Mouse (Mus musculus): ENCODE data around the gene Ncbp1. TPM values are rescaled to one million over a fixed set of nuclear protein-coding genes. Genes with fewer than 3 reads are reported as not detected.
A peak's percentile ranks its signal among the peaks of the same experiment; 100 is the strongest.

Ncbp1 gene
- polyA plus RNA-seq, 1 experiment, result 18.8 TPM

DNA sequence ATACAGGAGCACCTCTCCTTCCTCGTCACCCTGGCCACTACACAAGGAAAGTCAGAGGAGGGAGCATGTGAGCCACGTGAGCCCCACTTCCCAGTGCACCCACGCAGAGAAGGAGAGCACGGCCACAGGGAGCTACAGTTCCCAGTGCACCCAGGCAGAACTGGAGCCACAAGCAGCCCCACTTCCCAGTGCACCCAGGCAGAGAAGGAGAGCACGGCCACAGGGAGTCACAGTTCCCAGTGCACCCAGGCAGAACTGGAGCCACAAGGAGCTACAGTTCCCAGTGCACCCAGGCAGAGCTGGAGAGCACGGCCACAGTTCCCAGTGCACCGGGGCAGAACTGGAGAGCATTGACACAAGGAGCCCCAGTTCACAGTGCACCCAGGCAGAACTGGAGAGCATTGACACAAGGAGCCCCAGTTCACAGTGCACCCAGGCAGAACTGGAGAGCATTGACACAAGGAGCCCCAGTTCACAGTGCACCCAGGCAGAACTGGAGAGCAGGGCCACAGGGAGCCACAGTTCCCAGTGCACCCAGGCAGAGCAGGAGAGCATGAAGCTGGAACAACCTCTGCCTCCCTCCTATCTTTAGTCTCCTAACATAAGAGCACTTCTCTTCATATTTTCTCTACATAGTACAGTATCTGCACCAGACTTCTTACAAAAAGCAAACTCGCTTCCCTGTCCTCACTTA lies 9.0 kb upstream of the Ncbp1 start:
- no peaks in the 10 kb centered on the region for H3K27me3 ChIP-seq (replicated peaks; ENCODE audit: control insufficient read depth, insufficient read depth, low read length)
- peak; percentile 91 for DNase-seq
- WGBS, result 38% methylated on average over 8 of the region's 8 CpGs
- no peak for TF ChIP-seq POLR2A (IDR thresholded peaks at IDR 0.05; ENCODE audit: low read depth, low read length)
- H3K36me3 ChIP-seq (ENCODE audit: control insufficient read depth, insufficient read depth, low read length), result peaks cover 2% of the 10 kb centered on the region; the same call in 1 of the 2 replicates
- peaks cover 8% of the 10 kb centered on the region for H3K4me1 ChIP-seq (ENCODE audit: control insufficient read depth, insufficient read depth, low read length)
- H3K27ac ChIP-seq (ENCODE audit: insufficient read depth, low read depth, low read length), result 0 out of 2 replicates have a peak overlapping the region, but pooled peaks have one; percentile 11
- H3K4me3 ChIP-seq (ENCODE audit: insufficient read depth, low read depth, low read length), result no peak overlapping the region

DNA sequence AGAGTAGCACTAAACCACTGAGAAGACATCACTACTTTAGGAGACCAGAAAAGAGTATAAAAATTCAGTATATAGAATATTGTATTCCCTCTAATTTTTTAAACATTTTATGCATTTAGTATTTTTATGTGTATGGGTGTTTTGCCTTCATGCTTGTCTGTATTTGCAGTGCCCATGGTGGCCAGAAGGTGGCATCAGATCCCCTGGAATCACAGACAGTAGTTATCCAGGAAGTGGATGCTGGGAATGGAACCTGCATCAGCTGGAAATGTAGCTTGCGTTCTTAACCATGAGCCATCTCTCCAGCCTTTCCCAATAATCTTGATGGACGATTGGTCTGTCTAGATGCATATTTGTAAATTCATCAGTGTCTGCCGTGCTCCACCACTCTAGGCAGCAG lies 8.2 kb upstream of the Ncbp1 start:
- DNase-seq, result peak; percentile 70
- H3K36me3 ChIP-seq (ENCODE audit: control insufficient read depth, insufficient read depth, low read length), result peaks cover 3% of the 10 kb centered on the region
- no peak overlapping the region for H3K27ac ChIP-seq (ENCODE audit: insufficient read depth, low read depth, low read length)
- 74% methylated on average over 3 of the region's 3 CpGs for WGBS
- H3K27me3 ChIP-seq (replicated peaks; ENCODE audit: control insufficient read depth, insufficient read depth, low read length), result no peaks in the 10 kb centered on the region
- peak; percentile 78 for TF ChIP-seq CTCF (conservative IDR thresholded peaks at IDR 0.05; ENCODE audit: insufficient read depth, insufficient read length, low read depth, low read length)
- no peak for TF ChIP-seq POLR2A (IDR thresholded peaks at IDR 0.05; ENCODE audit: low read depth, low read length)
- peaks cover 8% of the 10 kb centered on the region for H3K4me1 ChIP-seq (ENCODE audit: control insufficient read depth, insufficient read depth, low read length)
- H3K4me3 ChIP-seq (ENCODE audit: insufficient read depth, low read depth, low read length), result no peak overlapping the region

DNA sequence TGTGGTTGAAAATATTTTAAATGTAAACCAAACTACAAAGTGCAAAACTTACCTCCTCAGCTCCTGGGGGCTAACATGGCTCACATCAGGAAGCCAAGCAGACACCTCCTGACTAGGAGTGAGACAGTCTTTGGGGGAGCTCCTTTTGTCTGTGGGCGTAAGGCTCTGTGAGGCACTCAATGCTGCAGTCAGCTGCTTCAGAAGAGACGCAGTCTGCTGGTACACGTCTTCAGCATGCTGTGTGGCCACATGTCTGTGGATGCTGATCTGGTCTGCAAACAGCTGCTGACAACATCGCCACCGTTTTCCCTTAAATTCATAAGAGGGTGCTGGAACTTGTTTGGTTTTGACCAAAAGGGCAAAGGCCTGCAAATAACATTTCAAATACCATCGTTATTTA lies 6.6 kb upstream of the Ncbp1 start:
- peaks cover 8% of the 10 kb centered on the region for H3K4me1 ChIP-seq (ENCODE audit: control insufficient read depth, insufficient read depth, low read length)
- H3K4me3 ChIP-seq (ENCODE audit: insufficient read depth, low read depth, low read length), result no peak overlapping the region
- WGBS, result 85% methylated on average over 6 of the region's 6 CpGs
- H3K27ac ChIP-seq (ENCODE audit: insufficient read depth, low read depth, low read length), result no peak overlapping the region
- H3K36me3 ChIP-seq (ENCODE audit: control insufficient read depth, insufficient read depth, low read length), result peaks cover 3% of the 10 kb centered on the region
- DNase-seq, result no peak
- TF ChIP-seq CTCF (conservative IDR thresholded peaks at IDR 0.05; ENCODE audit: insufficient read depth, insufficient read length, low read depth, low read length) (no peak), POLR2A (IDR thresholded peaks at IDR 0.05; ENCODE audit: low read depth, low read length) (no peak)
- no peaks in the 10 kb centered on the region for H3K27me3 ChIP-seq (replicated peaks; ENCODE audit: control insufficient read depth, insufficient read depth, low read length)

DNA sequence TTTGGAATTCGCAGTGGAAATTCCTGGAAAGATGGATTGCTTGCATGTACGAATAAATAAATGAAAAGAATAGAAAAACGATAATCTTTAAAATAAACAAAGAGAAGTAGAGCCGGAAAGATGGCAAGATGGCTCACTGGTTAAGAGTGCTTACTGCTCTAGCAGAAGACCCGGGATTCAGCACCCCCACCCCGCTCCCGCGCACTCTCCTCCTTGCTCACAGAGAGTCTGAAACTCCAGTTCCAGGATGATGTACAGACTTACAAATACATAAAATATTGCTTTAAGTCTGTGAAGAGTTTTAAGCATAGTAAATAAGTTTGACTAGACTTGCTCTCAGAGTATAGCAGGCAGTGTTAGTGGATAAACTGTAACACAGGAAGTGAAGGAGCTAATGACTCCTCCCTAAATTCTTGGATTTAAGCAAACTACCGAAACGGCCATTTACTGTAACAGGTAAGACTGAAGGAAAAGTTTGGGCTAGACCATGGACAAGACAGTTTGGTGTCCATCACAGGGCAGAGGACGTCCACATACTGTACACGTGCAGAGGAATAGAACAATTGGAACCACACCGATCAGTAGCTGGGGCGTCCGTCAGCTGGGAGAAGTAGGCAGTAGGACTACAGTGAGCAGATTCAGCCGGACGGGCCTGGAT lies 655 bp upstream of the Ncbp1 start:
- no peak for TF ChIP-seq CTCF (conservative IDR thresholded peaks at IDR 0.05; ENCODE audit: insufficient read depth, insufficient read length, low read depth, low read length)
- no peak for TF ChIP-seq POLR2A (IDR thresholded peaks at IDR 0.05; ENCODE audit: low read depth, low read length)
- 6% methylated on average over 17 of the region's 17 CpGs for WGBS
- Histone ChIP-seq H3K27ac (ENCODE audit: insufficient read depth, low read depth, low read length) (peak overlapping the region; percentile 49), H3K36me3 (ENCODE audit: control insufficient read depth, insufficient read depth, low read length) (peaks cover 1% of the 10 kb centered on the region; the same call in 1 of the 2 replicates), H3K4me1 (ENCODE audit: control insufficient read depth, insufficient read depth, low read length) (peaks cover 5% of the 10 kb centered on the region; the same call in 1 of the 2 replicates), H3K4me3 (ENCODE audit: insufficient read depth, low read depth, low read length) (peak overlapping the region; percentile 91), H3K27me3 (replicated peaks; ENCODE audit: control insufficient read depth, insufficient read depth, low read length) (no peaks in the 10 kb centered on the region)
- no peak for DNase-seq

DNA sequence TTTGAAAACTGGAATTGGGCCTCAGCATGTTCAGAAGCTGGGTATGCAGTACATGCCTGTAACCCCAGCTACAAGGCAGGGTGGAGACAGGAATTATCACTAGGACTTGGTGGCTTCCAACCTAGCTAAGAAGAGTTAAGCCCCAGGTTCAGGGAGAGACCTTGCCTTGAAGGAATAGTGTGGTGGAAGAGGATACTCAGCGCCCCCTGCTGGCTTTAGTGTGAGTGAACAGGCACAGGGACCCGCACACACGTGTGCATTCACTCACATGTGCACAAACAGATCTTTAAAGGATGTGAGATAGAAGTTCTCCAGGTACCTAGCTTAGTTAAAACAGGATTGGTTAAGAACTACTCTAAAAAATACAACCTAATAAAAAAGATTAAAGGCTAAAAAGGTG lies 5.9 kb downstream of the Ncbp1 start:
- peak; percentile 42 for TF ChIP-seq CTCF (conservative IDR thresholded peaks at IDR 0.05; ENCODE audit: insufficient read depth, insufficient read length, low read depth, low read length)
- no peak for TF ChIP-seq POLR2A (IDR thresholded peaks at IDR 0.05; ENCODE audit: low read depth, low read length)
- peaks cover 6% of the 10 kb centered on the region; the same call in 1 of the 2 replicates for H3K4me1 ChIP-seq (ENCODE audit: control insufficient read depth, insufficient read depth, low read length)

DNA sequence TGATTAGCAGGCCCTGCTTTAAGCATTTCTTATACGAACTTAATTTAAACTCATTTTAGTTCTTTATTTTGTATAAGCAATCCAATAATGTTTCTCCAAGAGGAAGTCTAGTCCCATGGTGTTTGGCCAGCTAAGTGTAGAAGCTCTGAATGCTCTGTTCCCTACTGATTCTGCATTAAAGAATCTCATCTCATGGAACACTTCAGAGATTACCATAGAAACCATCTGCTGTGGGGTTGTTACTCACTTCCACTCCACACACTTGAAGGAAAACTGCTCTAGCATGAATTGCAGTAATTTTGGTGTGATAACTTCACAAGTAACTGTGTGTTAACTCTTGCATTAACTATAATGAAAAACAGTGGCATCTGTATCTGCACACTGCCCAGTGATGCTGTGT lies 8.5 kb downstream of the Ncbp1 start:
- Histone ChIP-seq H3K36me3 (ENCODE audit: control insufficient read depth, insufficient read depth, low read length) (peaks cover 3% of the 10 kb centered on the region), H3K27me3 (replicated peaks; ENCODE audit: control insufficient read depth, insufficient read depth, low read length) (no peaks in the 10 kb centered on the region), H3K27ac (ENCODE audit: insufficient read depth, low read depth, low read length) (no peak overlapping the region), H3K4me1 (ENCODE audit: control insufficient read depth, insufficient read depth, low read length) (peaks cover 4% of the 10 kb centered on the region; the same call in 1 of the 2 replicates), H3K4me3 (ENCODE audit: insufficient read depth, low read depth, low read length) (no peak overlapping the region)
- DNase-seq, result no peak
- no peak for TF ChIP-seq POLR2A (IDR thresholded peaks at IDR 0.05; ENCODE audit: low read depth, low read length)
- WGBS, result 85% methylated on average over 1 of the region's 1 CpGs

More for the DNA sequence above, 5.9 kb downstream of the Ncbp1 start:
- Histone ChIP-seq H3K36me3 (ENCODE audit: control insufficient read depth, insufficient read depth, low read length) (no peaks in the 10 kb centered on the region; the same call in 1 of the 2 replicates), H3K27me3 (replicated peaks; ENCODE audit: control insufficient read depth, insufficient read depth, low read length) (no peaks in the 10 kb centered on the region), H3K27ac (ENCODE audit: insufficient read depth, low read depth, low read length) (no peak overlapping the region), H3K4me3 (ENCODE audit: insufficient read depth, low read depth, low read length) (no peak overlapping the region)
- no peak for DNase-seq
- 77% methylated on average over 3 of the region's 3 CpGs for WGBS

DNA sequence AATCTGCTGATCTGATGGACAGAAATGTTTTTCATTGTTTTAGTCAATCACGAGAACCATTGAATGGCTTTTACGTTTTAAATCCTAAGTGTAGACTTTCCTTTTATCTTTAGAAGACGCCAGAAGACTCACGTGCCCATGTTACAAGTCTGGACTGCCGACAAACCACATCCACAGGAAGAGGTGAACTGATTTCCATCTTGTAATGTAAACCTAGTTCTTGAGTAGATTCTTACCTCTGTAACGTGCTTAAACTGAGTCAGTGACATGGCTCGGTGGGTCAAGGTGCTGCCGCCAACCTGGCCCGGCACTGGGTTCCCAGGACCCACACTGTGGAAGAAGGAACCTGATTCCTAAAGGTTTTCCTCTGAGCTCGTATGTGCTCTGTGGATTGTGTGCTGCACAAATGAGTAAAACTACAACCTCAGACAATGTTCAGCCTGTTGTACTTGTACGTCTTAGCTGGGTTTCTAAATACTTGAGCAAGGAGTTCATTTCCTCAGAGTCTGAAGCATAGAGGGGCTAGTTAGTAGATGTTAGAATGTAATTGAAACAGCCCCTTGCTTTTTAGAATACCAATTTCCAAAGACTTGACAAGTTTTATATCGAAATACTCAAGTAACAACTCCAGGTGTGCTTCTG lies 13.6 kb downstream of the Ncbp1 start:
- Histone ChIP-seq H3K27me3 (replicated peaks; ENCODE audit: control insufficient read depth, insufficient read depth, low read length) (no peaks in the 10 kb centered on the region), H3K4me3 (ENCODE audit: insufficient read depth, low read depth, low read length) (no peak overlapping the region), H3K36me3 (ENCODE audit: control insufficient read depth, insufficient read depth, low read length) (peaks cover 6% of the 10 kb centered on the region), H3K27ac (ENCODE audit: insufficient read depth, low read depth, low read length) (no peak overlapping the region), H3K4me1 (ENCODE audit: control insufficient read depth, insufficient read depth, low read length) (no peaks in the 10 kb centered on the region)
- no peak for DNase-seq
- TF ChIP-seq POLR2A (IDR thresholded peaks at IDR 0.05; ENCODE audit: low read depth, low read length) (no peak), CTCF (conservative IDR thresholded peaks at IDR 0.05; ENCODE audit: insufficient read depth, insufficient read length, low read depth, low read length) (no peak)
- 91% methylated on average over 12 of the region's 12 CpGs for WGBS

All from kidney, adult 2 months (tissue).